Mouse (Mus musculus): ENCODE results near the gene Gm48551.

- TF ChIP-seq CTCF (conservative IDR thresholded peaks at IDR 0.05; ENCODE audit: insufficient read depth, insufficient read length, low read depth, low read length) (no peak), POLR2A (IDR thresholded peaks at IDR 0.05; ENCODE audit: low read depth, low read length) (no peak)
Observed at GRCm38 (mm10) chr10:81410981-81411380, 26.7 kb downstream of the Gm48551 start.
